Mouse (Mus musculus): ENCODE results near the gene Slc22a7. TPM values are rescaled to one million over a fixed set of nuclear protein-coding genes. Genes with fewer than 3 reads are reported as not detected.

Gene Slc22a7
- not detected in 2 replicates for polyA plus RNA-seq (2014; fragmentation: Nextera tagmentation; extraction: Ambion mirVana)

- ATAC-seq (no peak), DNase-seq (ENCODE audit: low spot score) (no peak)
- no peak within 1 kb of the TSS for H3K4me2 ChIP-seq (ENCODE audit: low read length)
- no peaks in the 10 kb centered on the region for H3K9me3 ChIP-seq (replicated peaks; ENCODE audit: control insufficient read depth, low read length)
- H3K9ac ChIP-seq (ENCODE audit: low read length), result no peak within 1 kb of the TSS; the same call in 1 of the 2 replicates
- no peaks in the 10 kb centered on the region for H3K27me3 ChIP-seq (replicated peaks; ENCODE audit: control insufficient read depth, insufficient read depth, low read length)
- WGBS, result 95% methylated on average over 4 of the region's 4 CpGs
- no peaks in the 10 kb centered on the region for H3K36me3 ChIP-seq (ENCODE audit: control insufficient read depth, insufficient read depth, low read length)
- no peaks in the 10 kb centered on the region for H3K4me1 ChIP-seq (ENCODE audit: control insufficient read depth, insufficient read depth, low read length)
- H3K4me3 ChIP-seq (ENCODE audit: low read depth, low read length), result no peak within 1 kb of the TSS
- no peak within 1 kb of the TSS for H3K27ac ChIP-seq (ENCODE audit: low read depth, low read length)
Measured at GRCm38 (mm10) chr17:46438298-46438873, at the start of gene Slc22a7. Gene Slc22a7 (minus strand): TSS chr17:46438457.

GRCm38 (mm10) chr17:46487431-46487830 lies 49.2 kb upstream of the Slc22a7 start, which contains the start of gene Ttbk1:
Gene Ttbk1 (minus strand): TSS chr17:46487675.
- WGBS, result 0% methylated on average over 8 of the region's 49 CpGs
- peak; percentile 82 for ATAC-seq

GRCm38 (mm10) chr17:46486995-46487394 lies 48.7 kb upstream of the Slc22a7 start:
- no peaks in the 10 kb centered on the region; the same call in 1 of the 2 replicates for H3K27me3 ChIP-seq (replicated peaks; ENCODE audit: control insufficient read depth, insufficient read depth, low read length)
- DNase-seq (ENCODE audit: low spot score) (no peak), ATAC-seq (peak; percentile 41)
- H3K9ac ChIP-seq (ENCODE audit: low read length), result peak overlapping the region; percentile 95
- 2% methylated on average over 7 of the region's 22 CpGs for WGBS
- no peaks in the 10 kb centered on the region for H3K9me3 ChIP-seq (replicated peaks; ENCODE audit: control insufficient read depth, low read length)
- H3K4me2 ChIP-seq (ENCODE audit: low read length), result peak overlapping the region; percentile 81
- H3K4me3 ChIP-seq (ENCODE audit: low read depth, low read length), result peak overlapping the region; percentile 73
- peak overlapping the region; percentile 27; the same call in 1 of the 2 replicates for H3K27ac ChIP-seq (ENCODE audit: low read depth, low read length)
- 0 out of 2 replicates have a peak, but pooled peaks cover 6% of the 10 kb centered on the region for H3K36me3 ChIP-seq (ENCODE audit: control insufficient read depth, insufficient read depth, low read length)
- peaks cover 31% of the 10 kb centered on the region for H3K4me1 ChIP-seq (ENCODE audit: control insufficient read depth, insufficient read depth, low read length)

More at GRCm38 (mm10) chr17:46487431-46487830, 49.2 kb upstream of the Slc22a7 start, which contains the start of gene Ttbk1:
- Histone ChIP-seq H3K4me3 (ENCODE audit: low read depth, low read length) (peak within 1 kb of the TSS; percentile 73), H3K36me3 (ENCODE audit: control insufficient read depth, insufficient read depth, low read length) (0 out of 2 replicates have a peak, but pooled peaks cover 6% of the 10 kb centered on the region), H3K4me2 (ENCODE audit: low read length) (peak within 1 kb of the TSS; percentile 81), H3K4me1 (ENCODE audit: control insufficient read depth, insufficient read depth, low read length) (peaks cover 31% of the 10 kb centered on the region), H3K27ac (ENCODE audit: low read depth, low read length) (peak within 1 kb of the TSS; percentile 27; the same call in 1 of the 2 replicates), H3K9me3 (replicated peaks; ENCODE audit: control insufficient read depth, low read length) (no peaks in the 10 kb centered on the region), H3K27me3 (replicated peaks; ENCODE audit: control insufficient read depth, insufficient read depth, low read length) (peaks cover 2% of the 10 kb centered on the region), H3K9ac (ENCODE audit: low read length) (peak within 1 kb of the TSS; percentile 95)
- DNase-seq (ENCODE audit: low spot score), result peak; percentile 80

GRCm38 (mm10) chr17:46484461-46484875 lies 46.2 kb upstream of the Slc22a7 start:
- peaks cover 24% of the 10 kb centered on the region for H3K36me3 ChIP-seq (ENCODE audit: control insufficient read depth, insufficient read depth, low read length)
- H3K27me3 ChIP-seq (replicated peaks; ENCODE audit: control insufficient read depth, insufficient read depth, low read length), result no peaks in the 10 kb centered on the region; the same call in 1 of the 2 replicates
- 8% methylated on average over 6 of the region's 6 CpGs for WGBS
- no peaks in the 10 kb centered on the region for H3K9me3 ChIP-seq (replicated peaks; ENCODE audit: control insufficient read depth, low read length)
- ATAC-seq, result no peak
- 0 out of 2 replicates have a peak overlapping the region, but pooled peaks have one; percentile 9 for H3K27ac ChIP-seq (ENCODE audit: low read depth, low read length)
- DNase-seq (ENCODE audit: low spot score), result no peak
- H3K4me3 ChIP-seq (ENCODE audit: low read depth, low read length), result peak overlapping the region; percentile 27
- peak overlapping the region; percentile 59 for H3K9ac ChIP-seq (ENCODE audit: low read length)
- H3K4me2 ChIP-seq (ENCODE audit: low read length), result peak overlapping the region; percentile 64
- H3K4me1 ChIP-seq (ENCODE audit: control insufficient read depth, insufficient read depth, low read length), result peaks cover 31% of the 10 kb centered on the region

- Histone ChIP-seq H3K27me3 (replicated peaks; ENCODE audit: control insufficient read depth, insufficient read depth, low read length) (no peaks in the 10 kb centered on the region; the same call in 1 of the 2 replicates), H3K4me2 (ENCODE audit: low read length) (peak overlapping the region; percentile 64), H3K36me3 (ENCODE audit: control insufficient read depth, insufficient read depth, low read length) (peaks cover 29% of the 10 kb centered on the region), H3K27ac (ENCODE audit: low read depth, low read length) (no peak overlapping the region), H3K4me3 (ENCODE audit: low read depth, low read length) (peak overlapping the region; percentile 27), H3K9ac (ENCODE audit: low read length) (peak overlapping the region; percentile 59), H3K9me3 (replicated peaks; ENCODE audit: control insufficient read depth, low read length) (no peaks in the 10 kb centered on the region), H3K4me1 (ENCODE audit: control insufficient read depth, insufficient read depth, low read length) (peaks cover 31% of the 10 kb centered on the region)
- 0 out of 2 replicates have a peak, but pooled peaks have one; percentile 2 for ATAC-seq
- no peak for DNase-seq (ENCODE audit: low spot score)
- WGBS, result 3% methylated on average over 13 of the region's 13 CpGs
Measured at GRCm38 (mm10) chr17:46484021-46484431, 45.8 kb upstream of the Slc22a7 start.

GRCm38 (mm10) chr17:46483561-46484001 lies 45.3 kb upstream of the Slc22a7 start:
- H3K36me3 ChIP-seq (ENCODE audit: control insufficient read depth, insufficient read depth, low read length), result peaks cover 33% of the 10 kb centered on the region
- H3K9ac ChIP-seq (ENCODE audit: low read length), result peak overlapping the region; percentile 59
- no peaks in the 10 kb centered on the region for H3K9me3 ChIP-seq (replicated peaks; ENCODE audit: control insufficient read depth, low read length)
- H3K4me2 ChIP-seq (ENCODE audit: low read length), result peak overlapping the region; percentile 64
- DNase-seq (ENCODE audit: low spot score) (peak; percentile 80), ATAC-seq (peak; percentile 61)
- no peaks in the 10 kb centered on the region; the same call in 1 of the 2 replicates for H3K27me3 ChIP-seq (replicated peaks; ENCODE audit: control insufficient read depth, insufficient read depth, low read length)
- H3K4me1 ChIP-seq (ENCODE audit: control insufficient read depth, insufficient read depth, low read length), result peaks cover 31% of the 10 kb centered on the region
- WGBS, result 3% methylated on average over 16 of the region's 16 CpGs
- H3K4me3 ChIP-seq (ENCODE audit: low read depth, low read length), result peak overlapping the region; percentile 27
- H3K27ac ChIP-seq (ENCODE audit: low read depth, low read length), result no peak overlapping the region

- H3K9me3 ChIP-seq (replicated peaks; ENCODE audit: control insufficient read depth, low read length), result no peaks in the 10 kb centered on the region
- no peaks in the 10 kb centered on the region for H3K4me1 ChIP-seq (ENCODE audit: control insufficient read depth, insufficient read depth, low read length)
- no peak overlapping the region for H3K27ac ChIP-seq (ENCODE audit: low read depth, low read length)
- 91% methylated on average over 15 of the region's 15 CpGs for WGBS
- DNase-seq (ENCODE audit: low spot score) (no peak), ATAC-seq (no peak)
- peaks cover 82% of the 10 kb centered on the region for H3K36me3 ChIP-seq (ENCODE audit: control insufficient read depth, insufficient read depth, low read length)
- H3K4me2 ChIP-seq (ENCODE audit: low read length), result no peak overlapping the region
- H3K27me3 ChIP-seq (replicated peaks; ENCODE audit: control insufficient read depth, insufficient read depth, low read length), result no peaks in the 10 kb centered on the region
- no peak overlapping the region for H3K9ac ChIP-seq (ENCODE audit: low read length)
- H3K4me3 ChIP-seq (ENCODE audit: low read depth, low read length), result no peak overlapping the region
Measured at GRCm38 (mm10) chr17:46477286-46477685, 39.0 kb upstream of the Slc22a7 start.

GRCm38 (mm10) chr17:46476601-46477000 lies 38.3 kb upstream of the Slc22a7 start:
- Histone ChIP-seq H3K9ac (ENCODE audit: low read length) (no peak overlapping the region), H3K9me3 (replicated peaks; ENCODE audit: control insufficient read depth, low read length) (no peaks in the 10 kb centered on the region), H3K4me3 (ENCODE audit: low read depth, low read length) (no peak overlapping the region), H3K4me1 (ENCODE audit: control insufficient read depth, insufficient read depth, low read length) (no peaks in the 10 kb centered on the region), H3K27me3 (replicated peaks; ENCODE audit: control insufficient read depth, insufficient read depth, low read length) (no peaks in the 10 kb centered on the region), H3K27ac (ENCODE audit: low read depth, low read length) (no peak overlapping the region), H3K36me3 (ENCODE audit: control insufficient read depth, insufficient read depth, low read length) (peaks cover 88% of the 10 kb centered on the region), H3K4me2 (ENCODE audit: low read length) (no peak overlapping the region)
- WGBS, result 90% methylated on average over 8 of the region's 8 CpGs
- ATAC-seq, result no peak
- no peak for DNase-seq (ENCODE audit: low spot score)

- Histone ChIP-seq H3K4me2 (ENCODE audit: low read length) (no peak overlapping the region), H3K4me3 (ENCODE audit: low read depth, low read length) (no peak overlapping the region), H3K27ac (ENCODE audit: low read depth, low read length) (peak overlapping the region; percentile 46; the same call in 1 of the 2 replicates), H3K4me1 (ENCODE audit: control insufficient read depth, insufficient read depth, low read length) (no peaks in the 10 kb centered on the region), H3K9ac (ENCODE audit: low read length) (no peak overlapping the region), H3K9me3 (replicated peaks; ENCODE audit: control insufficient read depth, low read length) (no peaks in the 10 kb centered on the region), H3K36me3 (ENCODE audit: control insufficient read depth, insufficient read depth, low read length) (peaks cover 90% of the 10 kb centered on the region), H3K27me3 (replicated peaks; ENCODE audit: control insufficient read depth, insufficient read depth, low read length) (no peaks in the 10 kb centered on the region)
- ATAC-seq (peak; percentile 56), DNase-seq (ENCODE audit: low spot score) (peak; percentile 61)
- WGBS, result 63% methylated on average over 9 of the region's 9 CpGs
Measured at GRCm38 (mm10) chr17:46467830-46468229, 29.6 kb upstream of the Slc22a7 start.

Data from forebrain, embryonic 14.5 days (tissue).